Mouse (Mus musculus): ENCODE measurements around the gene Trpt1. TPM values are rescaled to one million over a fixed set of nuclear protein-coding genes. Genes with fewer than 3 reads are reported as not detected.
A peak's percentile ranks its signal among the peaks of the same experiment; 100 is the strongest.

Gene Trpt1
- 5.2 and 5.8 TPM in 2 replicates for polyA plus RNA-seq (2015; fragmentation: Nextera tagmentation; extraction: Ambion mirVana)

- peak; percentile 67 for DNase-seq (ENCODE audit: low spot score)
These were observed at the start of gene Trpt1, which contains the start of gene Nudt22 for GRCm38 (mm10) chr19:6996006-6996405. Gene Trpt1, plus strand, starts transcription at chr19:6996131. Gene Nudt22, minus strand, starts transcription at chr19:6996117.

- DNase-seq (ENCODE audit: low spot score), result no peak
These were observed 48.2 kb upstream of the Trpt1 start for GRCm38 (mm10) chr19:6947742-6948141.

- no peak for DNase-seq (ENCODE audit: low spot score)
These were observed 47.7 kb upstream of the Trpt1 start for GRCm38 (mm10) chr19:6948186-6948585.

GRCm38 (mm10) chr19:6949532-6949931 is 46.4 kb upstream of the Trpt1 start:
- no peak for DNase-seq (ENCODE audit: low spot score)

- no peak for DNase-seq (ENCODE audit: low spot score)
These were observed 46.0 kb upstream of the Trpt1 start for GRCm38 (mm10) chr19:6949951-6950350.

- DNase-seq (ENCODE audit: low spot score), result peak; percentile 61
These were observed 45.2 kb upstream of the Trpt1 start for GRCm38 (mm10) chr19:6950613-6951153.

GRCm38 (mm10) chr19:6951381-6951968 is 44.5 kb upstream of the Trpt1 start:
- peak; percentile 80 for DNase-seq (ENCODE audit: low spot score)

GRCm38 (mm10) chr19:6951994-6952711 is 43.8 kb upstream of the Trpt1 start:
- DNase-seq (ENCODE audit: low spot score), result peak; percentile 31

GRCm38 (mm10) chr19:6952712-6953037 is 43.3 kb upstream of the Trpt1 start:
- peak; percentile 42 for DNase-seq (ENCODE audit: low spot score)

- peak; percentile 15 for DNase-seq (ENCODE audit: low spot score)
These were observed 41.9 kb upstream of the Trpt1 start for GRCm38 (mm10) chr19:6954046-6954445.

- no peak for DNase-seq (ENCODE audit: low spot score)
These were observed 40.5 kb upstream of the Trpt1 start for GRCm38 (mm10) chr19:6955424-6955823.

- no peak for DNase-seq (ENCODE audit: low spot score)
These were observed 39.5 kb upstream of the Trpt1 start for GRCm38 (mm10) chr19:6956461-6956860.

GRCm38 (mm10) chr19:6968491-6969271 is 27.2 kb upstream of the Trpt1 start:
- DNase-seq (ENCODE audit: low spot score), result peak; percentile 29

GRCm38 (mm10) chr19:6969291-6969664 is 26.7 kb upstream of the Trpt1 start:
- DNase-seq (ENCODE audit: low spot score), result no peak

- DNase-seq (ENCODE audit: low spot score), result peak; percentile 77
These were observed 26.1 kb upstream of the Trpt1 start for GRCm38 (mm10) chr19:6969665-6970381.

GRCm38 (mm10) chr19:6970460-6971085 is 25.4 kb upstream of the Trpt1 start:
- no peak for DNase-seq (ENCODE audit: low spot score)

GRCm38 (mm10) chr19:6971644-6972043 is 24.3 kb upstream of the Trpt1 start:
- DNase-seq (ENCODE audit: low spot score), result no peak

- no peak for DNase-seq (ENCODE audit: low spot score)
These were observed 23.5 kb upstream of the Trpt1 start for GRCm38 (mm10) chr19:6972247-6972917.

GRCm38 (mm10) chr19:6973581-6974190 is 22.2 kb upstream of the Trpt1 start:
- DNase-seq (ENCODE audit: low spot score), result no peak

All from thymus, postnatal 0 days (tissue).